Mouse (Mus musculus): ENCODE results near the gene Tenm4. TPM values are rescaled to one million over a fixed set of nuclear protein-coding genes. Genes with fewer than 3 reads are reported as not detected.
A peak's percentile ranks its signal among the peaks of the same experiment; 100 is the strongest.

Gene Tenm4
- polyA plus RNA-seq, 1 experiment from 2014 or later, result 39.7 TPM

- 44% methylated on average over 3 of the region's 3 CpGs for WGBS
- peaks cover 9% of the 10 kb centered on the region; the same call in 1 of the 2 replicates for H3K36me3 ChIP-seq (ENCODE audit: insufficient read depth, low read length)
- H3K4me3 ChIP-seq (ENCODE audit: low read length), result no peak overlapping the region
- H3K27me3 ChIP-seq (ENCODE audit: insufficient read depth, low read length), result no peaks in the 10 kb centered on the region
- peaks cover 3% of the 10 kb centered on the region; the same call in 1 of the 2 replicates for H3K9me3 ChIP-seq (ENCODE audit: low read length)
- no peak overlapping the region for H3K9ac ChIP-seq (replicated peaks; ENCODE audit: low read length)
- H3K27ac ChIP-seq (ENCODE audit: low read length), result no peak overlapping the region
- ATAC-seq (ENCODE audit: low FRiP score, low TSS enrichment), result peak; percentile 62; the same call in 1 of the 2 replicates
- H3K4me2 ChIP-seq (replicated peaks; ENCODE audit: low read depth, low read length), result no peak overlapping the region
- H3K4me1 ChIP-seq (ENCODE audit: insufficient read depth, low read length), result peaks cover 22% of the 10 kb centered on the region
Measured at GRCm38 (mm10) chr7:96833012-96833411, 662.0 kb downstream of the Tenm4 start.

GRCm38 (mm10) chr7:96834681-96835289 is 663.7 kb downstream of the Tenm4 start:
- Histone ChIP-seq H3K27me3 (ENCODE audit: insufficient read depth, low read length) (no peaks in the 10 kb centered on the region), H3K9ac (replicated peaks; ENCODE audit: low read length) (no peak overlapping the region), H3K9me3 (ENCODE audit: low read length) (no peaks in the 10 kb centered on the region), H3K4me1 (ENCODE audit: insufficient read depth, low read length) (peaks cover 22% of the 10 kb centered on the region), H3K36me3 (ENCODE audit: insufficient read depth, low read length) (0 out of 2 replicates have a peak, but pooled peaks cover 6% of the 10 kb centered on the region), H3K4me2 (replicated peaks; ENCODE audit: low read depth, low read length) (no peak overlapping the region), H3K4me3 (ENCODE audit: low read length) (no peak overlapping the region), H3K27ac (ENCODE audit: low read length) (peak overlapping the region; percentile 22; the same call in 1 of the 2 replicates)
- ATAC-seq (ENCODE audit: low FRiP score, low TSS enrichment), result peak; percentile 76
- 42% methylated on average over 6 of the region's 6 CpGs for WGBS

GRCm38 (mm10) chr7:96835313-96835712 is 664.3 kb downstream of the Tenm4 start:
- H3K27ac ChIP-seq (ENCODE audit: low read length), result 0 out of 2 replicates have a peak overlapping the region, but pooled peaks have one; percentile 22
- peaks cover 19% of the 10 kb centered on the region for H3K4me1 ChIP-seq (ENCODE audit: insufficient read depth, low read length)
- no peak overlapping the region for H3K4me3 ChIP-seq (ENCODE audit: low read length)
- no peak overlapping the region for H3K9ac ChIP-seq (replicated peaks; ENCODE audit: low read length)
- H3K4me2 ChIP-seq (replicated peaks; ENCODE audit: low read depth, low read length), result no peak overlapping the region
- H3K36me3 ChIP-seq (ENCODE audit: insufficient read depth, low read length), result 0 out of 2 replicates have a peak, but pooled peaks cover 6% of the 10 kb centered on the region
- ATAC-seq (ENCODE audit: low FRiP score, low TSS enrichment), result no peak
- H3K9me3 ChIP-seq (ENCODE audit: low read length), result no peaks in the 10 kb centered on the region
- 53% methylated on average over 2 of the region's 2 CpGs for WGBS
- no peaks in the 10 kb centered on the region for H3K27me3 ChIP-seq (ENCODE audit: insufficient read depth, low read length)

- ATAC-seq (ENCODE audit: low FRiP score, low TSS enrichment), result no peak
- Histone ChIP-seq H3K36me3 (ENCODE audit: insufficient read depth, low read length) (0 out of 2 replicates have a peak, but pooled peaks cover 6% of the 10 kb centered on the region), H3K9ac (replicated peaks; ENCODE audit: low read length) (no peak overlapping the region), H3K4me3 (ENCODE audit: low read length) (no peak overlapping the region), H3K27me3 (ENCODE audit: insufficient read depth, low read length) (no peaks in the 10 kb centered on the region), H3K4me1 (ENCODE audit: insufficient read depth, low read length) (peaks cover 5% of the 10 kb centered on the region; the same call in 1 of the 2 replicates), H3K27ac (ENCODE audit: low read length) (no peak overlapping the region), H3K9me3 (ENCODE audit: low read length) (no peaks in the 10 kb centered on the region), H3K4me2 (replicated peaks; ENCODE audit: low read depth, low read length) (no peak overlapping the region)
- 67% methylated on average over 8 of the region's 8 CpGs for WGBS
Measured at GRCm38 (mm10) chr7:96838271-96838841, 667.3 kb downstream of the Tenm4 start.

GRCm38 (mm10) chr7:96838926-96839325 is 667.9 kb downstream of the Tenm4 start:
- H3K9me3 ChIP-seq (ENCODE audit: low read length), result no peaks in the 10 kb centered on the region
- H3K9ac ChIP-seq (replicated peaks; ENCODE audit: low read length), result no peak overlapping the region
- H3K4me1 ChIP-seq (ENCODE audit: insufficient read depth, low read length), result peaks cover 8% of the 10 kb centered on the region
- H3K4me3 ChIP-seq (ENCODE audit: low read length), result no peak overlapping the region
- ATAC-seq (ENCODE audit: low FRiP score, low TSS enrichment), result no peak
- no peak overlapping the region for H3K4me2 ChIP-seq (replicated peaks; ENCODE audit: low read depth, low read length)
- H3K27me3 ChIP-seq (ENCODE audit: insufficient read depth, low read length), result no peaks in the 10 kb centered on the region
- WGBS, result 94% methylated on average over 4 of the region's 4 CpGs
- H3K27ac ChIP-seq (ENCODE audit: low read length), result no peak overlapping the region
- 0 out of 2 replicates have a peak, but pooled peaks cover under 1% of the 10 kb centered on the region for H3K36me3 ChIP-seq (ENCODE audit: insufficient read depth, low read length)

- 88% methylated on average over 4 of the region's 4 CpGs for WGBS
- no peak for ATAC-seq (ENCODE audit: low FRiP score, low TSS enrichment)
- no peaks in the 10 kb centered on the region for H3K9me3 ChIP-seq (ENCODE audit: low read length)
- no peaks in the 10 kb centered on the region for H3K36me3 ChIP-seq (ENCODE audit: insufficient read depth, low read length)
- no peak overlapping the region for H3K4me3 ChIP-seq (ENCODE audit: low read length)
- H3K4me1 ChIP-seq (ENCODE audit: insufficient read depth, low read length), result peaks cover 13% of the 10 kb centered on the region
- no peaks in the 10 kb centered on the region for H3K27me3 ChIP-seq (ENCODE audit: insufficient read depth, low read length)
- no peak overlapping the region for H3K4me2 ChIP-seq (replicated peaks; ENCODE audit: low read depth, low read length)
- no peak overlapping the region for H3K9ac ChIP-seq (replicated peaks; ENCODE audit: low read length)
- no peak overlapping the region for H3K27ac ChIP-seq (ENCODE audit: low read length)
Measured at GRCm38 (mm10) chr7:96839586-96839985, 668.5 kb downstream of the Tenm4 start.

- H3K4me2 ChIP-seq (replicated peaks; ENCODE audit: low read depth, low read length), result no peak overlapping the region
- no peaks in the 10 kb centered on the region for H3K27me3 ChIP-seq (ENCODE audit: insufficient read depth, low read length)
- peaks cover 12% of the 10 kb centered on the region; the same call in 1 of the 2 replicates for H3K4me1 ChIP-seq (ENCODE audit: insufficient read depth, low read length)
- H3K9ac ChIP-seq (replicated peaks; ENCODE audit: low read length), result no peak overlapping the region
- no peak overlapping the region for H3K27ac ChIP-seq (ENCODE audit: low read length)
- ATAC-seq (ENCODE audit: low FRiP score, low TSS enrichment), result no peak
- H3K36me3 ChIP-seq (ENCODE audit: insufficient read depth, low read length), result no peaks in the 10 kb centered on the region; the same call in 1 of the 2 replicates
- WGBS, result 71% methylated on average over 12 of the region's 12 CpGs
- H3K4me3 ChIP-seq (ENCODE audit: low read length), result no peak overlapping the region
- H3K9me3 ChIP-seq (ENCODE audit: low read length), result no peaks in the 10 kb centered on the region
Measured at GRCm38 (mm10) chr7:96842477-96843255, 671.6 kb downstream of the Tenm4 start.

GRCm38 (mm10) chr7:96844104-96844894 is 673.3 kb downstream of the Tenm4 start:
- ATAC-seq (ENCODE audit: low FRiP score, low TSS enrichment), result 0 out of 2 replicates have a peak, but pooled peaks have one; percentile 42

GRCm38 (mm10) chr7:96852781-96853180 is 681.7 kb downstream of the Tenm4 start:
- Histone ChIP-seq H3K9me3 (ENCODE audit: low read length) (no peaks in the 10 kb centered on the region), H3K27me3 (ENCODE audit: insufficient read depth, low read length) (no peaks in the 10 kb centered on the region), H3K4me1 (ENCODE audit: insufficient read depth, low read length) (no peaks in the 10 kb centered on the region), H3K36me3 (ENCODE audit: insufficient read depth, low read length) (peaks cover 25% of the 10 kb centered on the region; the same call in 1 of the 2 replicates), H3K4me3 (ENCODE audit: low read length) (no peak overlapping the region), H3K9ac (replicated peaks; ENCODE audit: low read length) (no peak overlapping the region), H3K4me2 (replicated peaks; ENCODE audit: low read depth, low read length) (no peak overlapping the region), H3K27ac (ENCODE audit: low read length) (no peak overlapping the region)
- WGBS, result 85% methylated on average over 2 of the region's 2 CpGs
- no peak for ATAC-seq (ENCODE audit: low FRiP score, low TSS enrichment)

More at GRCm38 (mm10) chr7:96844104-96844894, 673.3 kb downstream of the Tenm4 start:
- Histone ChIP-seq H3K9me3 (ENCODE audit: low read length) (no peaks in the 10 kb centered on the region), H3K36me3 (ENCODE audit: insufficient read depth, low read length) (peaks cover 4% of the 10 kb centered on the region; the same call in 1 of the 2 replicates), H3K27ac (ENCODE audit: low read length) (peak overlapping the region; percentile 44), H3K27me3 (ENCODE audit: insufficient read depth, low read length) (no peaks in the 10 kb centered on the region), H3K4me1 (ENCODE audit: insufficient read depth, low read length) (peaks cover 12% of the 10 kb centered on the region; the same call in 1 of the 2 replicates), H3K4me2 (replicated peaks; ENCODE audit: low read depth, low read length) (no peak overlapping the region), H3K9ac (replicated peaks; ENCODE audit: low read length) (no peak overlapping the region), H3K4me3 (ENCODE audit: low read length) (no peak overlapping the region)
- WGBS, result 54% methylated on average over 8 of the region's 8 CpGs

Data from kidney, embryonic 16.5 days (tissue).